Mouse (Mus musculus): ENCODE results near the gene Mbd6. TPM values are rescaled to one million over a fixed set of nuclear protein-coding genes. Genes with fewer than 3 reads are reported as not detected.

The Mbd6 gene
- total RNA-seq, 2 experiments from 2014 or later = 3.8 to 72.8 TPM

DNA sequence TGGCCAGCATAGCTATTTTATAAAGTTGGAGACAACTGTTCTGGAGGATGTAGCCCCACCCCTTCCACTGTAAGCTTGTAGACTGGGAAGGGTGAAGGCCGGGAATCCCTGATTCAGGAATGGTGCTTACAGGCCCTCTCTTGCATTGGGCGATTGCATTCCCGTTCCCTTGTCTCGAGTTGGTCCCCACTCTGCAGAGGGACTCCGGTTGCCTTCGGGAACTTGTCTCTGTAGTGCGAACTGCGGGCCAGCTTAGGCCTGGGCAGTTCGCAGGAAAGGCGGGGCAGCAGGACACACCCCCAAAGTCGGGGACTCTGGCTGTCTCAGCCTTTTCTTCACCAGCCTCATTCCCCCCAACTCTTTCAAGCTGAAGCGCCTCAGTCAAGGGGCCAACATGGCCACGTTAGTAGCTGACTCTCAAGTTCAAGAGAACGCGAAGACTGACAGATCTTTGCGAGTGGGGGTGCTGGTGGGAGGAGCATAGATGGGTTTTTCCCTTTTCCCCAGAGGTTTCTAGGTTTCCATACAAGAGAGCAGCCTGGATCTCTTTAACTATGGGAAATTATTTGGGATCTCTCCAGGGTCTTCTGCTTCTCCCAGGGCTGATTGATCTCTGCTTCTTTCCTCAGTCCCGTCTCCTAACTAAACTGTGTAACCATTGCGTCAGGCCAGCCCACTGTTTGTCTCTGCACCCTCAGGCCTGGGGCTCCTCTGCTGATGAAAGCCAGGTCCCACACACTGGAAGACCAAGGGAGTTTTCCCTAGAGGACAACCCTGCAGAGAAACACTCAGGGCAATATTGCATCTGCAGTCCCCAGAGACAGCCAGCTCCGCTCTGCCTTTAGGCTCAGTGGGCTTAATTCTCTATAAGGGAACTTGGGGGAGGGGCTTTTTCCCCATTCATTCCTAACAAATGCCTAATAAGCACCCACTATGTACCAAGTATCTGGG, 2.4 kb upstream of the Mbd6 start:
- peak; percentile 5 for ATAC-seq (replicated peaks; ENCODE audit: low FRiP score, low TSS enrichment, poor library complexity, severe bottlenecking)

DNA sequence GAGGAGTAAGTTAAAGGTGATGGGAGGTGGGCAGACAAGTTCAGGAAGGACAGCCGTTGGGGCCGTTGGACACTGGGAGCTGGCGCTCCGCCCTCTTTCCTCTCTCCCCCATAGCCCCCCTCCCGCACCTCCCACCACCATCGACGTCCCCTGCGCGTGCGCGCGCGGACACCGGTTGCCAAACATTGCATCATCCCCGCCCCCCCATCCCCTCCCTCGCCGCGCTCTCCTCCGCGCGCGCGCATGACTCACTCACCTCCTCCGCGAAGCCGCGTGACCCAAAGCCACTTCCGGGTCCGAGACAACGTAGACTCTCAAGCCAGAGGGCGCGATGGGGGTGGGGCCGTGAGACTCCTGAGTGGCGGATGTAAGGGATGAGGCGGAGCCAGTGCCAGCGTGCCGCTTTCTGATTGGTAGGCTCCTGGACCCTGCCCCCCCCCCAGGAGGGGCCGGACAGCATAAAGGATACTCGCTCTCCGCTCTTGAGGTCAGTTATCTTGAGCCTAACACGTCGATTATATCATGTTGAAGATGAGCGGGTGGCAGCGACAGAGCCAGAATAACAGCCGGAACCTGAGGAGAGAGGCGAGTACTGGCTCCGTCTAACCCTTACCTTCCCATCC, 1.6 kb upstream of the Mbd6 start:
- peak; percentile 69 for ATAC-seq (replicated peaks; ENCODE audit: low FRiP score, low TSS enrichment, poor library complexity, severe bottlenecking)

DNA sequence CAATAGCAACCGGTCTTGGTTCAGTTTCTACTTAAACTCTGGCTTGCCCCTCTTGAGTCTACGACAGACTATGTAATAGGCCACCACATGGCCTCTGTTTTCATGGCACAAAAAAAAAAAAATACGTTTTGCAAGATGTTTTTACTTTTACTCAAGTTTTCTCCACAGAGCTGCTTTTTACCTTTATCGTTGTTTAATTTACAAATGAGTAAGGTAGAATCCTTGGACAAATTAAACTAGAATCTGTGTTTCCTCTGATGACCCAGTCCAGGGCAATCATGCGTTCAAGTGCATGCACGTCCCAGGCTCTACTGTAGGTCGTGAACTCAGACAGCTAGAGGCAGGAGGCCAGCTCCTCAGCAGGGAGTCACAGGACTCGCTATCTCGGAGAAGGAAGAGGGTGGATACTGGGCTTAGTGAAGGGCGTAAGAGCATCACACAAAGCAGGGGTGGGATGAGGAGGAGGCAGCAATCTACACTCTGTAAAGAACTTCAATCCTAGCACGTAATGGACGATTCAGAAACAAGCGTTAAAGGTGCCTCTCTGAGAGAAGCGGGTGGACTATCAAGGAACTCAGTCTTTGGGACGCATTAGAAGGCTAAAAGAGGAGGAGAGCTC, 864 bp upstream of the Mbd6 start:
- peak; percentile 36 for ATAC-seq (replicated peaks; ENCODE audit: low FRiP score, low TSS enrichment, poor library complexity, severe bottlenecking)

DNA sequence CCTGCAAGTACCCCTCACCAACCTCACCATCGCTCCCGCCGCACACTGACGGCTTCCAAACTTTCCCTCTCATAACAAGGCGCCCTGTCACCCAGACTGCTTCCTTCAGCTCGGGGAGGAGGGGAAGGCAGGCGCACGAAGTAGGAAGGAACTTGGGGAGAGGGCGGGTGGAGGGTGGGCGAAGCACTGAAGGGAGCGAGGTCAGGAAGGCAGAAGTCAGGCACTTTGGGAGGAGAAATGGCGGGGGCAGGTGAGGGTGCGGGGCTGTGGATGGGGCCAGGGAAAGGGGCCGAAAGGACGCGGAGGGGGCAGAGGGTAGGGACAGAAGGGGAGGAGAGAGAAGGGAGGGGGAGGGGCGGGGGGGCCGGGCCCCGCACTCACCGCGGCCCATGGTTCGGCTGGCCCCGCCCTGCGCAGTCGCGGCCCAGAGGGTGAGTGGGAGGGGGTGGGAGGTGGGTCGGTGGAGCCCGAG, 454 bp downstream of the Mbd6 start:
- no peak for ATAC-seq (replicated peaks; ENCODE audit: low FRiP score, low TSS enrichment, poor library complexity, severe bottlenecking)

DNA sequence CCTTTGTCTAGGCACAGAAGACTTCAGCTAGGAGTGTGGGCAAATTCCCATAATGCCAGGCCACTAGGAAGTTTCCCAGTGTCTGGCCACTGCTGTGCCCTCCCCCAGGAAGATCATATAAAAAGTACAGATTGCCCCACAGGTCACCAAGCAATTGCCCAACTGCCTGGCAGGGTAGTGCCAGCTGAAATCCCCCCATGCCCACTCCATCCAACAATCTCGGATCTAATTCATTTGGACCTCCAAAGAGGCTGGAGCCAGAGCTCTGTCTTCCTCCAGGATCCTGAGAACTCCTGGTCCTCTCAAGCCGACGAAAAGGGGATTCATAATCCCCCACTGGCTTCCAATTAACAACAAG, 903 bp downstream of the Mbd6 start:
- ATAC-seq (replicated peaks; ENCODE audit: low FRiP score, low TSS enrichment, poor library complexity, severe bottlenecking) = no peak

DNA sequence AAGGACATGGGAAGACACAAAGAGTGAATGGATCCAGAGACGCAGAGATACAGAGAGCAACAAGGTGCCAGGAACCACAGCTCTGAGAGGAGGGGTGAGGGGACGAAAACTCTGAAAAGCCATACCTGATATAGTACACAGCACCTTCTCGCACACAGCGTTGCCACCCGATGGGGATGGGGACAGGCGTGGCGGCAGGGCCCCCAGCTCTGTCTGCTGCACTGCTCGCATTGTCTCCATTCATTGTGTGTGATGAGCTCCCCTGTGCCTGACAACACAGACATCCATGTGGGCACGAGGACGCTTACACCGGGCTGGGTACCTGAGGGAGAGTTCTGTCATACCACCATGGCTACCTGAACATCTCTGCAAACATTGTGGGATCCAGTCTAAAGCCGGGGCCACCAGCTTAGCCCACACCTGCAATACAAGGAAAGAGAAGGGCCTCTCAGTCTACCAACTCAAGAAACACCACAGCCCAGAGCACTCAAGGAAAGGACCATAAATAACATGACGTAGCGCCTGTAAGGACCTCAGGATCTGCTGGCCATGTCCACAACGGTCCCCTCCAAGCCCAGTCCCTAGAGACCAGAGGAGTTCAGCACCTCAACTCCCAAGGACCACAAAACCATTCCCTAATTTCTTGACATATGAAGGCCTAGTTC, 1.4 kb downstream of the Mbd6 start:
- ATAC-seq (replicated peaks; ENCODE audit: low FRiP score, low TSS enrichment, poor library complexity, severe bottlenecking) = no peak

DNA sequence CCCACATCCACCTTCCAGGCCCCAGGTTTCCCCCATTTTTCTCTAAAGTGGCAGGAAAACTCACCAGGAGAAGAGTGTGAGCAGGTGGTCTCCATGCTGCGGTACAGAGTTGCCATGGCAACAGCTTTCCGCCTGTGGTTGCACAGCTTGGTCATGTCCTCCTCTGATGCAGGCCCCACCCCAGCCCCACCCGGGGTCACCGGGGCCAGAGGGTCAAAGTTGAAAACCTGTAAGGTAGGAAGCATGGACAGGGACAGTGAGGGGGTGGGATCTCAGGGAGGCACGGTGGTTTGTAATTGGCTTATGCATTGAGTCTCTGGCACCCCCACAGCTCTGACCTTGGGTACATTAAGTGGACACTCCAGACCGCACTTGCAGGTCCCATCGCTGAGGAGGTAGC, 2.1 kb downstream of the Mbd6 start:
- ATAC-seq (replicated peaks; ENCODE audit: low FRiP score, low TSS enrichment, poor library complexity, severe bottlenecking) = no peak

DNA sequence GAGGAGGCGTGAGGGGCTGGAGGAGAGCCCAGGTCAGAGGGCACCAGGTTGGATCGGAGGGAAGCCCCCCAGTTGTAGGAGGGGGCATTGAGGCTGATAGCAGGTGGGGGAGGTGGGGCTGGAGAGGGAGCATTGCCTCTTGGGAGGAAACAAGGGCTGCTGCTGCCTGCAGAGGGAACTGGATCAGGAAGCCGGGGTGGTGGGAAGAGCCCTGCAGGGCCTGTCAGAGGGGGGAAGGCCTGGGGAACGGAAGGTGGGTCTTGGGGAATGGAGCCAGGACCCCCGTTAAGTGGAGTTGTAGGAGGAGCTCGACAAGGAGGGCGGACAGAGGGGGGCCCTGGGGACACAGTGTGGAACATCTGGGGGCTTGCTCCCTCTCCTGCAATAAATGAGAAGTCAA, 2.6 kb downstream of the Mbd6 start:
- no peak for ATAC-seq (replicated peaks; ENCODE audit: low FRiP score, low TSS enrichment, poor library complexity, severe bottlenecking)

DNA sequence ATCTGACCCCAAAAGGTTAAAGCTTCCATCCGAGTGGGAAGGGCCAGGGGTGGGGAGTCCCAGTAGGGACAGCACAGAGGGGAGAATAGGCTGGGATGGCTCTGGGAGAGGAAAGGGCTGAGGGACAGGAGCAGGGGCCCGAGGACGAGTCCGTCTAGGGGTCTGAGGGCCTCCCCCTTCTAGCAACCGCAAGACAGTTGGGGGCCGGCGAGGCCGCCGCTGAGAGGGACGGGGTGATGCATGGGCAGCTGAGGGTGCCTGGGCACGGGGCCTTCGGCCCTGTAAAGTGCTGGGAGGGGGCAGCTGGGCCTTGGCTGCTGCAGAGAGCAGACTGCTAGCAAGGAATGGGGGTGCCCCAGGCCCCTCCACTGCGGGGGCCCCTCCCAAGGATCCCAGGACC, 3.2 kb downstream of the Mbd6 start:
- ATAC-seq (replicated peaks; ENCODE audit: low FRiP score, low TSS enrichment, poor library complexity, severe bottlenecking) = no peak

DNA sequence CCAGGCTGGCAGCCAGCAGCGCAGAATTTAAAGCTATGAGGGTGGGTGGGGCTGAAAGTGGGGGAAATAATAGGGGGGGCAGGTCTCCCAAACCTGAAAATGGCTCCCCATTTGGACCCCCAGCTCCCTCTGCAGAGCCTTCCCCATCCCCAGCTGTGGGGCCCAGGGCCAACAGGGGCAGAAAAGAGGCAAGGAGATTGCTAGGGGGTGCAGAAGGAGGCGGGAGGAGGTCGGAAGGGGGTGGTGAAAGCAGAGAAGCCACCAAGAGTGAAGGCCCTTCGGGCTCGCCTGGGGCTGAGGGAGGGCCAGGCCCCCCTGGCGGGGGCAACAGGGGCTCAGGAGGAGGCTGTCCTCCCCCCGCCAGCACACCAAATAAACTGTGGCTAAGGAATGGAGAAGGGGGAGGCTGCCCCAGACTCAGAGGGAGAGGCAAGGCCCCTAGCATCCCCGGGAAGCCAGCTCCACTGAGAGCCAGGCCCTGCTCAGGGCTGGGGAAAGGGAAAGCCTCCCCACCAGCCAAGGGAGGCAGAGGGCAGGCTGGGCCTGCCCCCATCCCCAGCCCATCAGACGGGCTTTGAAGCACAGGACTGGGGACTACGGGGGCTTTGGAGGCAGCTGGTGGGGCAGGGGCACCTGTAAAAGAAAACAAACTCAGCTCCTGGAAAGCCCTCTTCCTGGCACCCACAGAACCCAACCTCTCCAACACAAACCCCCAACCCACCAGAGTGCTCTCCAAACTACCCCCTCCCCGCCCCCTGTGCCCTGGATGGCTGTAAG, 3.9 kb downstream of the Mbd6 start:
- ATAC-seq (replicated peaks; ENCODE audit: low FRiP score, low TSS enrichment, poor library complexity, severe bottlenecking) = no peak

DNA sequence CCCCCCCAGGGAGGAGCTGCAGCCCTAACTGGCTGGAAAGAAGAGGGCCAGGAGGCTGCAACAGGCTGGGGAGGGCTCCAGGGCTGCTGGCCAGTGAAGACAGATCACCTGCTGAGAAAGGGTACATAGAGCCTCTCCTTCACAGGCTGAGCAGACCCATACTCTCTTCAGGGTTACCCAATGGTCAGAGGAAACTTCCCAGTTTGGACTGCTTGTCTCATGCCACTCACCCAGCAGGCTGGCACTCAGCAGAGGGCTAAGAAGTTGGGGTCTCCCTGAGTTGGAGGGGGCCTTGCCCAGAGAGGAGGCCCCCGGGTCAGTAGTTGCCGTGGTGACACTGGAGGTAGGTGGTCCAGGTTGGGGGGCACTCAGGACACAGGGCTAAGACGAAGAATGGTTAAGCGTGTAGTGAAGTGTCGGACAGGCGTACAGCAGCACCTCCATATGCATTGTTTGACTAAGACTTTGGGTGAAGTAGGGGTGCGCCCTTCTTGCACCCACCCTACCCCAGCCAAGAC, 4.7 kb downstream of the Mbd6 start:
- ATAC-seq (replicated peaks; ENCODE audit: low FRiP score, low TSS enrichment, poor library complexity, severe bottlenecking) = no peak

DNA sequence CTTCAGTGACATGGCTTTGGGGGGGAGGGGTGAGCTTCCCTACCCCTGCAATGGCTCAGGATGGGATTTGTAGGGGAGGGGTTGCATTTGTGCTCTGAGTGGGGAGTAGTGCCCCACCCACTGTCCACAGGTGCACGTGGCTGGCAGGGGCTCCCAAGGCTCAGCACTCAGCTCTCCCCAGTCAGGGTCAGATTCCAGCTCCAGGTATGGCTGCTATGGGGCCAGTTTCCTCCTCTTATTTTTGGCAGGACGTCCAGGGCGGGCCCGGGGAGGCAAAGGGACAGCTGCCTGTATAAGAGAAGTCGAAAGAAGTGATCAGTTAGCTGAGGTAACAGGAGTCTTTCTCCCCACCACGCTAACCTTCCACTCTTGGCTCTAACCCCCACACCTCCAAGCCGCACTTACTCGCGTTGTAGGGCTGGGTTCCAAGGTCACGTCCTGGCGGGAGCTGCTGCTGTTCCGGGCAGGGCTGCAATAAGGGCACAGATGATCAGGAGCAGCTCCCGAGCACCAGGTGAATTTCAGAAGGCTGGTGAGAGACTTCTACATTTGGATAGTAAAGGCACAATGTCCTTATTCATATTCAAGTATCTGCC, 6.1 kb downstream of the Mbd6 start:
- ATAC-seq (replicated peaks; ENCODE audit: low FRiP score, low TSS enrichment, poor library complexity, severe bottlenecking) = no peak

DNA sequence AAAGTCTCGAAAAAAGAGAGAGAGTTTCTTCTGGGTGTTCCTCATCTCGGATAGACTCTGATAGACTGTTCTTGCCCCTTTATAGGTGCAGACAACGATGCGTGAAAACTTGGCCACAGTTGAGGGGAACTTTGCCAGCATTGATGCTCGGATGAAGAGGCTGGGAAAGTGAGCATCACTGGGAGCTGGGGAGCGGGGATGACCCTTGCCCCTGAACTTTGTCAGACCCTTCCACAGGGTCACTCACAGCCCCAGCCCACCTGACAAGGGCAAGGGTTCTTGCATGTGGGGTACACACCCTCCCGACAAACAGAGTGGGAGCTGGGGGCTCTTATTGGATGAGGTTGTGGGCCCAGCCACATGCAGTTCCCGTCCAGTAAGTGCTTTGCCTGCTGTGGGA, 7.5 kb downstream of the Mbd6 start:
- ATAC-seq (replicated peaks; ENCODE audit: low FRiP score, low TSS enrichment, poor library complexity, severe bottlenecking) = no peak

DNA sequence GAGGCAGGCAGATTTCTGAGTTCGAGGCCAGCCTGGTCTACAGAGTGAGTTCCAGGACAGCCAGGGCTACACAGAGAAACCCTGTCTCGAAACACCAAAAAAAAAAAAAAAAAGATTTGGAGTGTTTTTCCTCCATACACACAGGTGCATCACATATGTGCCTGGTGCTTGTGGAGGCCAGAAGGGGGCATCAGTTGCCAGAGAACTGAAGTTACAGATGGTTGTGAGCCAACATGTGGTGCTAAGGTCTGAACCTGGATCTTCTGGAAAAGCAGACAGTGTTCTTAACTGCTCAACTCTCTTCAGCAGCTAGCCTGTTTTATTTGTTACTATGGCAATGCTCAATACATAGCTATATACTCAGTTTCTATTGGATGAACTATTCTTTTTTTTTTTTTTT, 9.1 kb downstream of the Mbd6 start:
- no peak for ATAC-seq (replicated peaks; ENCODE audit: low FRiP score, low TSS enrichment, poor library complexity, severe bottlenecking)

DNA sequence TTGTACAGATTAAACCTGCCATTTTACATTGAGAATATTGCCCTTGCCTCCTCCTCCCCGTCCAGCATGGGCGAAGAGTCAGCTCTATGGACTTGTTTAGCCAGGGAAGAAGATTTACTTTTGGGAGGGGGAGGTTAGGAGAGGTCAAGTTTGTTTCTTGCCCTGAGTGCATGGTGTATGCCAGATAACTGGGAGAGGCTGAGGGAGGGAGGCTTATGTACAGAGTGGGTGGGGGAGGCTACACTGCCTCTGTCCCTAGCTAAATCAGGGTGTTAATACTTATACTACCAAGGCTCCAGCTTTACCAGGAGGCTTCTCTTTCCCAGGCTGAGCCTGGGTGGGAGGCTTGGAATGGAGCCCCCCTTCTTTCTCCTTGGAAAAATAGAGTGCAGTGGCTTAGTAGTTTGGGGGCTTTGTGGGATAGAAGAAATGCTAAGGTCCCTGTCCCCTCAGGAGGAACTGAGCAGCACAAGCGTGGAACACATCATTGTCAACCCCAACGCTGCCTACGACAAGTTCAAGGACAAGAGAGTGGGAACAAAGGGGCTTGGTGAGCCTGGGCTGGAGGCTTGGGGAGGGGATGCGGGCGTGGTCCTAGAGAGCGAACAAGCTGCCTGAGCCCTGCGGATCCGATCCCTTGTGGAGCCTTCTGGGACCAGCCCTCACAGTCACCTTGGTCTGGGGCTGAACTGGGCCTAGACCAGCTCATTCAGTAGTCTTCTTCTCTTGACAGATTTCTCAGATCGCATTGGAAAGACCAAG, 14.4 kb downstream of the Mbd6 start:
- no peak for ATAC-seq (replicated peaks; ENCODE audit: low FRiP score, low TSS enrichment, poor library complexity, severe bottlenecking)

DNA sequence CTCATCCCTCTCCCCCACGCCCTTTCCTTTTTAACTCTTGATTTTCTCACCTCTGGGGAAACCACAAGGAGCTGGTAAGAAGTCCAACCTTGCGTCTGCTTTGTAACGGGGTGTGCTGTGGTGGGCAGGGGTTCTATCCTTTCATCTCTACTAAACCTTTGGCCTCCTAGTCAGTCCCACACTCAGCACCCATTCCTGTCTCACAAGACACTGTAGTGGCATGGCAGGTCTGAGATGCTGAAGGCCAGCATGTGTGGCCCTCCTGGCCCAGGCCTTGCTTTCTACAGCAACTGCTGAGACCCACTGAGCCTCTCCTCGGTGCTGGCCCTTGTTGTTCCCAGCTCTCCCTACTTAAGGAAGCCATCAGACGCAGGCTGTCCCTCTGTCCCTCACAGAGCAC, 16.4 kb downstream of the Mbd6 start:
- ATAC-seq (replicated peaks; ENCODE audit: low FRiP score, low TSS enrichment, poor library complexity, severe bottlenecking) = no peak

DNA sequence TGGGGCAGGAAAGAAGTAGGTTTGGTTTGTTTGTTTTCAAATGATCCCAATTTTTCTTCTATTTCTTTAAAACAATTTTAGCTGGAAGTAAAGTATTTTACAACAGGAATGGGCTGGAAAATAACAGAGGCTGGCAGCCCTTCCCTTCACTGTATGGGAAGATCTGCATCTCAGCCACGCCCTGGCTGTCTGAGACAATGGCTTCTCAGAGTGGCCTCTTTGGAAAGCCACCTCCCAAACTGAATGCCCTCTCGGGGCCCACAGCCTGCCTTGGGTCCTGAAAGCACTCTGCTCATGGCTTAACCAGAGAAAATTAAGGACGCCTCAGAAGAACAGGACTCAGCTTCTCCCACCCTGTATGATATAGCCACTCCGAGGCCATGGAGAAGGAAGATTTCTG, 18.9 kb downstream of the Mbd6 start:
- ATAC-seq (replicated peaks; ENCODE audit: low FRiP score, low TSS enrichment, poor library complexity, severe bottlenecking) = no peak

DNA sequence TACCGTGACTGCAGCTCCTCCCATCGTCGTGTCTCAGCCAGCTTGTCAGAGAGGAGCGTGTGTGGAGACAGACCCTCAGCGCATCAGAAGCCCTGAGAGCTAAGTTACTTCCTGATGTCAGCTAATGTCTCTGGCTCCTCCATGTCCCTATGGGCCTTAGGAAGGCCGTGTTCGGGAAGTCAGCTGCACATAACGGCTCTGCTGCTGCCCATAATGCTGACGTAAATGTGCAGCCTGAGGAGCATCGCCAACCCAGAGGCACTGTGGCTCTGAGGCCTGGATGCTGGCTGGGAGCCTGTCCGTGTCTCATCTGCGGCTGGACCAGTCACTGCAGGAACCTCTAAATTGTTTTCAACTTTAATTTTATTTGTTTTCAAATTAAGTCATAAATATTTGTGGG, 19.8 kb downstream of the Mbd6 start:
- no peak for ATAC-seq (replicated peaks; ENCODE audit: low FRiP score, low TSS enrichment, poor library complexity, severe bottlenecking)

Data from megakaryocyte-erythroid progenitor cell, adult 5-6 weeks (primary cell).